Mouse (Mus musculus) kidney, postnatal 0 days (tissue): ENCODE data around the gene Thap8. TPM values are rescaled to one million over a fixed set of nuclear protein-coding genes. Genes with fewer than 3 reads are reported as not detected.

Experiments used
- ATAC-seq: fragments of 200-750 bp; cut with Nextera tagmentation; replicated peaks from 2 replicates; pipeline ENCODE4 v1.8.0; 2017; ENCODE audit warnings: low read depth, moderate number of reproducible peaks, moderate TSS enrichment, moderate library complexity; ENCODE audit not compliant: low FRiP score
- DNase-seq: peaks from one replicate; pipeline ENCODE4 v3.0.0-alpha.2; 2016; ENCODE audit warnings: low spot score
- H3K27ac ChIP-seq: fragments of 300-500 bp; sonication (generic); 2 replicates; pipeline ENCODE4 v1.5.1; 2014; ENCODE audit warnings: mild to moderate bottlenecking
- H3K27me3 ChIP-seq: fragments of 300-500 bp; sonication (generic); 2 replicates; pipeline ENCODE4 v1.6.1; 2014; ENCODE audit warnings: low read length, mixed read lengths; ENCODE audit not compliant: insufficient read depth
- H3K36me3 ChIP-seq: fragments of 300-500 bp; sonication (generic); 2 replicates; pipeline ENCODE4 v1.6.1; 2014; ENCODE audit warnings: low read length, mixed read lengths; ENCODE audit not compliant: insufficient read depth
- H3K4me1 ChIP-seq: fragments of 300-500 bp; sonication (generic); replicated peaks from 2 replicates; pipeline ENCODE4 v1.6.1; 2014; ENCODE audit warnings: antibody characterized with exemption, low read length, mixed read lengths; ENCODE audit not compliant: insufficient read depth
- H3K4me2 ChIP-seq: fragments of 300-500 bp; sonication (generic); 2 replicates; pipeline ENCODE4 v1.6.1; 2014; ENCODE audit warnings: mild to moderate bottlenecking, low read length, moderate library complexity, mixed read lengths
- H3K4me3 ChIP-seq: fragments of 300-500 bp; sonication (generic); replicated peaks from 2 replicates; pipeline ENCODE4 v1.5.1; 2014; ENCODE audit warnings: low read depth, low read length
- H3K9ac ChIP-seq: fragments of 300-500 bp; sonication (generic); 2 replicates; pipeline ENCODE4 v1.6.1; 2014; ENCODE audit warnings: low read depth, low read length
- H3K9me3 ChIP-seq: fragments of 300-500 bp; sonication (generic); replicated peaks from 2 replicates; pipeline ENCODE4 v1.6.1; 2016; ENCODE audit warnings: low read length, inconsistent platforms, mixed read lengths
- CTCF ChIP-seq: IDR thresholded peaks from 2 replicates; pipeline ENCODE4 v1.5.1; 2016; ENCODE audit warnings: antibody characterized with exemption, low read depth, mild to moderate bottlenecking, moderate library complexity
- WGBS: fragments of 180-500 bp; shearing (Covaris S2); extraction: QIAGEN DNeasy Blood & Tissue Kit; methylation state at CpG from one replicate; pipeline ENCODE4 v1.1.7; 2014; 5-methylcytosine and 5-hydroxymethylcytosine counted together
- polyA plus RNA-seq: library from polyadenylated mRNA; unstranded; fragments of >200 nt; fragmentation: Nextera tagmentation; extraction: Ambion mirVana; gene quantifications from 2 replicates; pipeline ENCODE4 v1.2.1, GENCODE M21; 2015

Thap8 gene
- polyA plus RNA-seq, 1 experiment from 2014 or later, result 0.11 TPM

GRCm38 (mm10) chr7:30321539-30322284, 41.8 kb downstream of the Thap8 start, which contains the start of gene E130208F15Rik:
Gene E130208F15Rik, plus strand, starts transcription at chr7:30321740.
- peak within 1 kb of the TSS; percentile 70 for H3K4me3 ChIP-seq
- ATAC-seq (peak; percentile 42), DNase-seq (peak; percentile 85)
- under 1% methylated on average over 63 of the region's 63 CpGs for WGBS
- H3K36me3 ChIP-seq, result no peaks in the 10 kb centered on the region
- H3K4me2 ChIP-seq, result peak within 1 kb of the TSS; percentile 91
- no peaks in the 10 kb centered on the region for H3K27me3 ChIP-seq
- TF ChIP-seq CTCF, result no peak
- no peaks in the 10 kb centered on the region; the same call in 1 of the 2 replicates for H3K4me1 ChIP-seq
- H3K9ac ChIP-seq, result peak within 1 kb of the TSS; percentile 78
- H3K9me3 ChIP-seq, result no peaks in the 10 kb centered on the region
- peak within 1 kb of the TSS; percentile 91 for H3K27ac ChIP-seq

GRCm38 (mm10) chr7:30322285-30322667, 42.4 kb downstream of the Thap8 start:
- H3K9ac ChIP-seq, result peak overlapping the region; percentile 78
- H3K9me3 ChIP-seq, result no peaks in the 10 kb centered on the region
- DNase-seq (peak; percentile 100), ATAC-seq (peak; percentile 97)
- H3K27me3 ChIP-seq, result no peaks in the 10 kb centered on the region
- peak overlapping the region; percentile 70 for H3K4me3 ChIP-seq
- peak overlapping the region; percentile 91 for H3K4me2 ChIP-seq
- TF ChIP-seq CTCF, result no peak
- H3K36me3 ChIP-seq, result no peaks in the 10 kb centered on the region
- H3K4me1 ChIP-seq, result peaks cover 3% of the 10 kb centered on the region; the same call in 1 of the 2 replicates
- 0% methylated on average over 20 of the region's 20 CpGs for WGBS
- peak overlapping the region; percentile 91 for H3K27ac ChIP-seq

- peak overlapping the region; percentile 70 for H3K4me3 ChIP-seq
- no peaks in the 10 kb centered on the region for H3K36me3 ChIP-seq
- peak overlapping the region; percentile 91 for H3K27ac ChIP-seq
- peak overlapping the region; percentile 51 for H3K9ac ChIP-seq
- H3K4me1 ChIP-seq, result peaks cover 5% of the 10 kb centered on the region; the same call in 1 of the 2 replicates
- H3K4me2 ChIP-seq, result peak overlapping the region; percentile 91
- no peak for DNase-seq
- no peaks in the 10 kb centered on the region for H3K27me3 ChIP-seq
- 25% methylated on average over 6 of the region's 6 CpGs for WGBS
- ATAC-seq, result no peak
- no peaks in the 10 kb centered on the region for H3K9me3 ChIP-seq
- TF ChIP-seq CTCF, result no peak
Measured at GRCm38 (mm10) chr7:30322865-30323264, 43.0 kb downstream of the Thap8 start.

- TF ChIP-seq CTCF, result no peak
- peak within 1 kb of the TSS; percentile 70 for H3K4me3 ChIP-seq
- peaks cover 5% of the 10 kb centered on the region; the same call in 1 of the 2 replicates for H3K4me1 ChIP-seq
- peak within 1 kb of the TSS; percentile 51 for H3K9ac ChIP-seq
- no peaks in the 10 kb centered on the region for H3K9me3 ChIP-seq
- no peak for ATAC-seq
- no peaks in the 10 kb centered on the region for H3K36me3 ChIP-seq
- H3K4me2 ChIP-seq, result peak within 1 kb of the TSS; percentile 91
- 82% methylated on average over 3 of the region's 3 CpGs for WGBS
- H3K27ac ChIP-seq, result peak within 1 kb of the TSS; percentile 91
- DNase-seq, result no peak
- no peaks in the 10 kb centered on the region for H3K27me3 ChIP-seq
Measured at GRCm38 (mm10) chr7:30323795-30324194, 43.9 kb downstream of the Thap8 start, which contains the start of gene Sdhaf1. Gene Sdhaf1, minus strand, starts transcription at chr7:30323895.

GRCm38 (mm10) chr7:30324300-30324944, 44.5 kb downstream of the Thap8 start:
- ATAC-seq (no peak), DNase-seq (no peak)
- H3K27me3 ChIP-seq, result no peaks in the 10 kb centered on the region
- 84% methylated on average over 5 of the region's 5 CpGs for WGBS
- no peak for TF ChIP-seq CTCF
- H3K9ac ChIP-seq, result no peak overlapping the region
- H3K4me3 ChIP-seq, result no peak overlapping the region
- H3K9me3 ChIP-seq, result no peaks in the 10 kb centered on the region
- H3K27ac ChIP-seq, result no peak overlapping the region
- H3K4me2 ChIP-seq, result no peak overlapping the region
- no peaks in the 10 kb centered on the region for H3K36me3 ChIP-seq
- peaks cover 5% of the 10 kb centered on the region; the same call in 1 of the 2 replicates for H3K4me1 ChIP-seq

GRCm38 (mm10) chr7:30325364-30325763, 45.5 kb downstream of the Thap8 start:
- Histone ChIP-seq H3K4me2 (no peak overlapping the region), H3K4me1 (peaks cover 5% of the 10 kb centered on the region; the same call in 1 of the 2 replicates), H3K27ac (no peak overlapping the region), H3K9me3 (no peaks in the 10 kb centered on the region), H3K4me3 (no peak overlapping the region), H3K27me3 (no peaks in the 10 kb centered on the region), H3K9ac (no peak overlapping the region), H3K36me3 (no peaks in the 10 kb centered on the region)
- DNase-seq (peak; percentile 35), ATAC-seq (no peak)
- TF ChIP-seq CTCF, result peak; percentile 75
- WGBS, result 57% methylated on average over 2 of the region's 2 CpGs
